Mouse (Mus musculus) urinary bladder, postnatal 4 days (tissue): ENCODE measurements around the gene Ak7.

Experiments used
- DNase-seq, 2 experiments: peaks; one replicate each; pipeline ENCODE4 v3.0.0; 2021 to 2022; ENCODE audit warnings: low spot score in 2 of 2

Gene Ak7

DNA sequence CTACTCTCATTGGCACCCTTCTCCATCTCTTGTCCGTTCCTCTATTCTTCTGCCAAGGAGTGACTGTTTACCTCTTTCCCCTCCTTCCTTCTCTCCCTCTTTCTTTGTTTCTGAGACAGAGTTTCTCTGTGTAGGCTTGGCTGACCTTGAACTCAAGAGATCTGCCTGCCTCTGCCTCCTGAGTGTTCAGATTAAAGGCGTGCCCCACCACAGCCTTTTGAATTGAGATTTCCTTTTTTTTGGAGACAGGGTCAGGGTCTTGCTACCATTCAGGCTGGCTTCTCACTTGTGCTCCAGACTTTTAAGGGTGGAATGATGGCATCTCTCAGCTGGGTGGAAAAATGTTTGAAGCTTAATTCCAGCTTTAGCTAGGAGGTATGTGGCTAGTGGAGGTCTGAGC is 81.8 kb downstream of the Ak7 start:
- DNase-seq, result no peak

DNA sequence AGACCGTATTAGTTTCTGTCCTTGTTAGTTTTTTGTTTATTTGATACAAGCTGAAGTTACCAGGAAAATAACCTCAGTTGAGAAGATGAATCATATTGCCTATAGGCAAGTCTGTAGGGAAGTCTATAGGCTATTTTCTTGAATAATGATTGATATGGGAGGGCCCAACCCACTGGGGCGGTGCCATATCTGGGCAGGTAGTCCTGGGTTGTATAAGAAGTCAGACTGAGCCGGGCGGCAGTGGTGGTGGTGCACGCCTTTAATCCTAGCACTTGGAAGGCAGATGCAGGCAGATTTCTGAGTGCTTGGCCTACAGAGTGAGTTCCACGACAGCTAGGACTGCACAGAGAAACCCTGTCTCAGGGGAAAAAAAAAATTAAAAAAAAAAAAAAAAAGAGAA is 84.1 kb downstream of the Ak7 start:
- DNase-seq, result no peak

DNA sequence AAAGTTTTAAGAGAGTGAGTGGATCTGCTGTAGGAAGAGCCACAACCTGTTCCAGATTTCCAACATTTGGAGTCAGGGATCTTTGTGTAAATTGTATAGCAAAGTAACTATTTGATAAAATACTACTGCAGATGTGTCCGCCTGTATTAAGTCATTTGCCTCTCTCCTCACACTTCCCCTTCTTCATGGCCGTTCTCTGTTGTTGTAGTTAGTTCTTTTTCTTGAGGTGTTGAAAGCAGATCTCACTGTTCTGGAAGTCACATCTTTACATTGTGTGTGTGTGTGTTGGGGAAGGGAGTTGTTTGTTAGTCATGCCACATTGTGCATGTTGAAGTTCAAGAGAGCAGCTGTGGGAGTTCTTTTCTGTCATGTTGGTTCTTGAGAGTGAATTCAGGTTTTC is 89.1 kb downstream of the Ak7 start:
- no peak for DNase-seq

DNA sequence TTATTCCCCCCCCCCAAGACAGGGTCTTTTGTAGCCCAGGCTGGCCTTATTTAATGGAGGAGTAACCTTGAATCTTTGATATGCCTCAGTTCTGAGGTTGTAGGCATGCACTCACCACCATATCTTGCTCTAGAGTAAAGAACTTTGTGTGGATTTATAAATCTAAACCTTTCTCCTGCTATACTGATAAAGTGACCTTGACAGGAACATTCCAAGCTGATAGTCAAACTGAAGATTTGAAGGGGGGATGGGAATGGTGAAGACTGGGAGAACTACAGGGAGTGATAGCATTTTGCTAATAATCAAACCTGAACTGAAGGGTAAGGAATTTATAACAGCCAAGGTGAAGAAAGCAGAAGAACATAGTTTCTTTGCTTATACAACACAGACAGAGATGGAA is 92.2 kb downstream of the Ak7 start:
- DNase-seq, result no peak

GRCm38 (mm10) chr12:105805790-105806189 is 100.0 kb downstream of the Ak7 start:
- DNase-seq, result no peak

GRCm38 (mm10) chr12:105806205-105806604 is 100.4 kb downstream of the Ak7 start:
- no peak for DNase-seq

DNA sequence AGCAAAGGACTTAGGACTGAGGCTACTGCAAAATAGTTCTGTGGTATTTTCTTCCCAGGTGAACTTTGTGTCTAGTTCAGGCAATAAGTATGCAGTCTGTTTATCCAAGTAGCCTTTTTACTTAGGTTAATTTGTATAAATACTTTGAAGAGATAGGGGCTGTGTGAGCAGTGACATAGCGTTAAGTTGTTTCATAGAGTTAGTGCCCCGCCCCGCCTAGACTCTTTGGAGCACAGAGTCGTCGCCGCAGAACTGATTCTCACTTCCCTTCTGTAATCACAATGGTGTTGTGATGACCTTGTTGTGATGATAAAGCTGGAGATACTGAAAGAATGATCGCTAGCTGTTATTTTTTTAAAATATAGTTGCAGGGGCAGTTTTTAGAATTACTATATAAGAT is 101.6 kb downstream of the Ak7 start:
- DNase-seq, result no peak

DNA sequence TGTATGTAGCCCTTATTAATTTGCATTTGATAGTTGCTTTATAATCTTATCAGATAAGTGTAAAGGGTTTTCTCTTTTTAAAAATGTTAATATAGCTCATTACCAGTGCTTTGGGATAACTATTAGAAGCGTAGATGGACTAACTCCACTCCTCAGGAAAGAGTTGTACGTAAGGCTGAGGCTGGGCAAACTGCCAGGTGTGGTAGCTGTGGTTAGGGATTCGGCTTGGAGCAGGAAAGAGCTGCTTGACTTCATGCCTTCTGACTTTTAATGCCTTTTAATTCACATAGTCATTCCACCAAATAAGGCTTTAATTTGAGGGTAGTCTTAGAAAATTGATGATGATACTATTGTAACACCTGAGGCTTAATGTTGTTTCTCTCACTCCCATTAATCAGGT is 103.2 kb downstream of the Ak7 start:
- no peak for DNase-seq

DNA sequence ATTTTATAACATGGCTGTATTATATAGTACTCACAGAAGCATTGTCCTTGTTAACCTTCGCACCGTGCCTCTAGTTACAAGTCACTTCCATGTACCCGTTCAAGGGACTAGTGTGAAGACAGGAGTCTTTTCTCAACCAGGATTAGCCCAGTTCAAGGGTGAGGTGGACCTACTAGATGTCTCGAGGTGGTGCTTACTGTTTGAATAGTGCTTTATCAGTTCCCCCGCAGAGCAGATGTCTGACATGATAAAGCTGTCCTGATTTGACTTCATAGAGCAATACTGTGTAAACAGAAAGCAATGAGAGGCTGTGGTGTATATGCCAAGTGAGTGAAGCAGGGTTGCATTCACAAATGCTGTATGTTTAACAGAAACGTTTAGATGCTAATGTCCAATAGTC is 104.8 kb downstream of the Ak7 start:
- no peak for DNase-seq

GRCm38 (mm10) chr12:105813957-105814356 is 108.2 kb downstream of the Ak7 start:
- DNase-seq, result no peak

DNA sequence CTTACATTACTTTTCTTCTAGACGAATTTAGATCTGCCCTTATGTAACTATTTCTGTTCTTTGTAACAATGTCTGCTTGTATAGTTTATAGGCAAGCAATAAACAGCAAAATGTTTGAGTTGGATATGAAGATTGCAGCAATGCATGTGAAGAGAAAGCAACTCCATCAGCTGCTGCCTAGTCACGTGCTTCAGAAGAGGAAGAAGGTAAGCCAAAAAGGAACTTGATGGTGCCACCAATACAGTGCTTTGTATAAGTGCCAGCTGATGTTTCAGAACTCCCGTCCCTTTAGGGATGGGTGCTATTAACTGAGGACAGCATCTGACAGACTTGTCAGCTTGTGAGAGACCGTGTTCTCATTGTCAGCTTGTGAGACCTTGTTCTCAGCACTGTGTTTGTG is 117.7 kb downstream of the Ak7 start:
- DNase-seq, result no peak

DNA sequence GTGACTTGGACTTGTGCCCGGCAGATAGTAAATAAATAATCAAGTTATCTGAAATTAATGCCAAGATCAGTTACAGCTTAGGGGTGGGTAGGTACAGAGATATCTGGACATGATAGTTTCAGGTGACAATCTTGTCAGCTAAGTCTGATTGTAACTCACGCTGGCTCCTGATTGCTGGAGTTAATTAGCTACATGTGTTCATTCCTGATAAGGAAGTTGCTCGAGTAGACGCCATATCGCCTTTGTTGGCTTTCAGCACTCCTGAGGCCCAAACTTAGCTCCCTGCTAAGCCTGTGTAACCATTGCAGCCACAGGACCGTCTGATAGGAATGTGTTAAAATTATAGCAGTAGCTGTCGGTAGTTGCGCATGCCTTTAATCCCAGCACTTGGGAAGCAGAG is 119.0 kb downstream of the Ak7 start:
- DNase-seq, result no peak

DNA sequence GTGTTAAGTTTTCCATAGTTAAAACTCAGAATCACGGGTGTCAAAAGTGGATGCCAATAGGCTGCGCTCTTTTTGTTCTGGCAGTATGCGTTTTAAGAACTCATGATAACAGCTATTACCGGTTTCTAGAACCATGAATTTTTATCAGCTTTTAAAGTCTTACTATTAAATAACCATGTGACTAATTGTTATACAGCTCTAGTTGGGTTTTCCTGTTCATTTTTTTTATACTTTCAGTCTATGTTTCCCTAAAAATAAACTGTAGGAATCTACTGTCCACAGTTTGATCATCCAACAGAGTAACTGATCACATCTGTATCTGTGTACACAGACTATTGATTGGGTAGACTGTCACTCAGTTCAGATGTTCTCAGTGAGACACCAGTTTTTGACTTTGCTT is 119.5 kb downstream of the Ak7 start:
- DNase-seq, result no peak
